In genomic region chr11:4874551-4874950, GRCm38 (mm10) we compare ENCODE assay signal across 8 mouse cellular contexts. TPM values are rescaled to one million over a fixed set of nuclear protein-coding genes. Genes with fewer than 3 reads are reported as not detected.
DNase-seq lines count a peak whose midpoint lies in the region; ATAC-seq lines count a peak whose summit lies in the region.

No protein-coding gene starts in this region.

- peak overlapping the region; percentile 71 for H3K9ac ChIP-seq in hindbrain, embryonic 14.5 days
- H3K9ac ChIP-seq in liver, embryonic 11.5 days (ENCODE audit: low read depth, low read length): peak overlapping the region; percentile 58

- H3K9me3 ChIP-seq in erythroblast, embryonic 14.5 days (ENCODE audit: control insufficient read depth, low read length): peaks cover 3% of the 10 kb centered on the region; the same call in 1 of the 2 replicates
- no peaks in the 10 kb centered on the region for H3K9me3 ChIP-seq in hindbrain, embryonic 14.5 days (ENCODE audit: control insufficient read depth, low read length)
- no peaks in the 10 kb centered on the region for H3K9me3 ChIP-seq in liver, embryonic 11.5 days (ENCODE audit: control insufficient read depth, low read length)

- H3K4me2 ChIP-seq in hindbrain, embryonic 14.5 days (replicated peaks): peak overlapping the region; percentile 67
- peak overlapping the region; percentile 83 for H3K4me2 ChIP-seq in liver, embryonic 11.5 days

- H3K36me3 ChIP-seq in erythroblast, embryonic 14.5 days (ENCODE audit: control insufficient read depth): peaks cover 5% of the 10 kb centered on the region; the same call in 1 of the 2 replicates
- H3K36me3 ChIP-seq in hindbrain, embryonic 14.5 days (replicated peaks; ENCODE audit: control insufficient read depth, insufficient read depth): no peaks in the 10 kb centered on the region; the same call in 1 of the 2 replicates
- H3K36me3 ChIP-seq in liver, embryonic 11.5 days (ENCODE audit: control insufficient read depth, insufficient read depth, low read length): peaks cover 6% of the 10 kb centered on the region; the same call in 1 of the 2 replicates

- intact Hi-C loops in gastrocnemius, postnatal 14 days (cut with DNase I; ENCODE audit: low total_unique reads): no loop called here

- ATAC-seq in erythroblast, adult 5-6 weeks (replicated peaks; ENCODE audit: low FRiP score, poor library complexity, severe bottlenecking): no peak
- ATAC-seq in hindbrain, embryonic 14.5 days (ENCODE audit: low FRiP score): peak; percentile 57
- ATAC-seq in liver, embryonic 11.5 days (replicated peaks; ENCODE audit: low FRiP score): peak; percentile 83

- H3K4me3 ChIP-seq in erythroblast, embryonic 14.5 days (replicated peaks): peak overlapping the region; percentile 63
- peak overlapping the region; percentile 52 for H3K4me3 ChIP-seq in hindbrain, embryonic 14.5 days (replicated peaks; ENCODE audit: low read length)
- peak overlapping the region; percentile 56 for H3K4me3 ChIP-seq in liver, embryonic 11.5 days (ENCODE audit: low read depth, low read length)

- peak overlapping the region; percentile 63; the same call in 1 of the 2 replicates for H3K27ac ChIP-seq in hindbrain, embryonic 14.5 days
- peak overlapping the region; percentile 70 for H3K27ac ChIP-seq in liver, embryonic 11.5 days (ENCODE audit: low read depth, low read length)

- DNase-seq in ZHBTc4 (ENCODE audit: low read depth, low spot score): peak; percentile 55
- no peak for DNase-seq in hindbrain, embryonic 14.5 days (ENCODE audit: low spot score)
- peak; percentile 44 for DNase-seq in liver, embryonic 11.5 days (ENCODE audit: low spot score)
- peak; percentile 11 for DNase-seq in retina, postnatal 1 day
- DNase-seq in gastrocnemius, postnatal 14 days: no peak
- no peak for DNase-seq in layer of hippocampus, postnatal 10 days (ENCODE audit: low spot score in 2 of 2)

- WGBS in hindbrain, embryonic 14.5 days: 7% methylated on average over 10 of the region's 10 CpGs
- 11% methylated on average over 10 of the region's 10 CpGs for WGBS in liver, embryonic 11.5 days

- peaks cover 15% of the 10 kb centered on the region for H3K4me1 ChIP-seq in erythroblast, embryonic 14.5 days (ENCODE audit: control insufficient read depth)
- peaks cover 9% of the 10 kb centered on the region for H3K4me1 ChIP-seq in hindbrain, embryonic 14.5 days (replicated peaks; ENCODE audit: control insufficient read depth, insufficient read depth, low read length)
- H3K4me1 ChIP-seq in liver, embryonic 11.5 days (replicated peaks; ENCODE audit: control insufficient read depth, insufficient read depth, low read length): 0 out of 2 replicates have a peak, but pooled peaks cover 3% of the 10 kb centered on the region

- no peaks in the 10 kb centered on the region for H3K27me3 ChIP-seq in erythroblast, embryonic 14.5 days (ENCODE audit: control insufficient read depth)
- H3K27me3 ChIP-seq in hindbrain, embryonic 14.5 days (ENCODE audit: control insufficient read depth, insufficient read depth, low read length): no peaks in the 10 kb centered on the region
- H3K27me3 ChIP-seq in liver, embryonic 11.5 days (replicated peaks; ENCODE audit: control insufficient read depth, insufficient read depth, low read length): no peaks in the 10 kb centered on the region

RNA-seq across cellular contexts. Expression of gene Nipsnap1, which starts 0.8 kb away (rescaled TPM):
- 0.38 and 0.72 TPM in 2 replicates for polyA plus RNA-seq in erythroblast, embryonic 14.5 days (2012)
- 0.42 and 4.0 TPM in 2 replicates for total RNA-seq in erythroblast, adult 5-6 weeks (2015; ENCODE audit: low replicate concordance)
- total RNA-seq in erythroblast, adult 5-6 weeks (2017; ENCODE audit: low replicate concordance): 1.0 and 2.4 TPM in 2 replicates
- 116 and 118 TPM in 2 replicates for polyA plus RNA-seq in hindbrain, embryonic 14.5 days (2014; fragmentation: Nextera tagmentation; extraction: Ambion mirVana)
- polyA plus RNA-seq in liver, embryonic 11.5 days (2014; fragmentation: Nextera tagmentation; extraction: Ambion mirVana): 89.8 and 92.7 TPM in 2 replicates
- under 1 TPM; 0.84 to 0.90 TPM for total RNA-seq in gastrocnemius, postnatal 14 days (2021)
- total RNA-seq in layer of hippocampus, postnatal 10 days (2021): 10 to 100 TPM; 85.4 to 89.7 TPM

RNA-seq across cellular contexts. Expression of gene Thoc5, which starts 20.6 kb away (rescaled TPM):
- polyA plus RNA-seq in erythroblast, embryonic 14.5 days (2012): 0.29 and 0.65 TPM in 2 replicates
- total RNA-seq in erythroblast, adult 5-6 weeks (2015; ENCODE audit: low replicate concordance): 2.5 and 2.7 TPM in 2 replicates
- 11.3 and 17.1 TPM in 2 replicates for total RNA-seq in erythroblast, adult 5-6 weeks (2017; ENCODE audit: low replicate concordance)
- 53.3 TPM in 2 replicates for polyA plus RNA-seq in hindbrain, embryonic 14.5 days (2014; fragmentation: Nextera tagmentation; extraction: Ambion mirVana)
- polyA plus RNA-seq in liver, embryonic 11.5 days (2014; fragmentation: Nextera tagmentation; extraction: Ambion mirVana): 40.5 and 42.5 TPM in 2 replicates
- 10 to 100 TPM; 11.4 to 13.0 TPM for total RNA-seq in gastrocnemius, postnatal 14 days (2021)
- 10 to 100 TPM; 39.7 to 41.8 TPM for total RNA-seq in layer of hippocampus, postnatal 10 days (2021)

RNA-seq across cellular contexts. Expression of gene Nf2, which starts 25.2 kb away (rescaled TPM):
- 1.5 and 1.6 TPM in 2 replicates for polyA plus RNA-seq in erythroblast, embryonic 14.5 days (2012)
- total RNA-seq in erythroblast, adult 5-6 weeks (2015; ENCODE audit: low replicate concordance): 2.1 and 6.7 TPM in 2 replicates
- total RNA-seq in erythroblast, adult 5-6 weeks (2017; ENCODE audit: low replicate concordance): 16.4 and 20.6 TPM in 2 replicates
- polyA plus RNA-seq in hindbrain, embryonic 14.5 days (2014; fragmentation: Nextera tagmentation; extraction: Ambion mirVana): 63.9 and 65.5 TPM in 2 replicates
- polyA plus RNA-seq in liver, embryonic 11.5 days (2014; fragmentation: Nextera tagmentation; extraction: Ambion mirVana): 37.4 and 40.1 TPM in 2 replicates
- 10 to 100 TPM; 35.2 to 40.9 TPM for total RNA-seq in gastrocnemius, postnatal 14 days (2021)
- total RNA-seq in layer of hippocampus, postnatal 10 days (2021): 100 to 1,000 TPM; 187 to 188 TPM

Comparison
In these comparisons a context has a peak if more than half of its experiments do, and no peak if none do; other contexts are left out.
1. DNase-seq: peak in ZHBTc4 (single experiment), liver, embryonic 11.5 days (single experiment) and retina, postnatal 1 day (single experiment); none in hindbrain, embryonic 14.5 days (single experiment), gastrocnemius, postnatal 14 days (single experiment) and layer of hippocampus, postnatal 10 days (0 of 2).
2. RNA of gene Nipsnap1, which starts 0.8 kb away (total RNA-seq): 85.4 to 89.7 TPM in layer of hippocampus, postnatal 10 days; 0.42 to 4.0 TPM in erythroblast, adult 5-6 weeks and 0.84 to 0.90 TPM in gastrocnemius, postnatal 14 days; every median in the first group is over 10 times any median in the second.
3. RNA of gene Nf2, which starts 25.2 kb away (total RNA-seq): 187 to 188 TPM in layer of hippocampus, postnatal 10 days; 35.2 to 40.9 TPM in gastrocnemius, postnatal 14 days and 2.1 to 20.6 TPM in erythroblast, adult 5-6 weeks; every median in the first group is over 4 times any median in the second.
4. Peak in every context shown above with its lines, with median percentiles within 50 percentile points of each other: H3K4me3 ChIP-seq.